Mouse (Mus musculus): ENCODE results near the gene Fgr. TPM values are rescaled to one million over a fixed set of nuclear protein-coding genes. Genes with fewer than 3 reads are reported as not detected.

The Fgr gene
- total and polyA plus RNA-seq, 3 experiments, result 0.05 TPM; not detected in 2

GRCm38 (mm10) chr4:133042651-133043635, 69.0 kb downstream of the Fgr start:
- TF ChIP-seq CTCF (IDR thresholded peaks at IDR 0.05; ENCODE audit: low read depth, low read length) (no peak), TAL1 (conservative IDR thresholded peaks at IDR 0.05; ENCODE audit: low read depth, low read length) (no peak), POLR2AphosphoS5 (IDR thresholded peaks at IDR 0.05; ENCODE audit: insufficient replicate concordance, low read depth, low read length) (no peak), GATA1 (IDR thresholded peaks at IDR 0.05; ENCODE audit: borderline replicate concordance, low read length) (no peak), GATA2 (IDR thresholded peaks at IDR 0.05; ENCODE audit: borderline replicate concordance, low read depth, low read length) (no peak)
- Histone ChIP-seq H3K27me3 (ENCODE audit: insufficient read depth, low read length) (peaks cover 70% of the 10 kb centered on the region), H3K4me3 (ENCODE audit: low read depth, low read length) (no peak overlapping the region), H3K9me3 (replicated peaks) (peaks cover 12% of the 10 kb centered on the region), H3K4me1 (ENCODE audit: insufficient read depth, low read depth, low read length) (peaks cover 50% of the 10 kb centered on the region), H3K36me3 (replicated peaks) (peaks cover 3% of the 10 kb centered on the region)
- DNase-seq (ENCODE audit: low spot score), result no peak
- no peak for ATAC-seq (ENCODE audit: extremely low read depth, insufficient number of reproducible peaks, low FRiP score, poor library complexity, severe bottlenecking)

GRCm38 (mm10) chr4:133043798-133044646, 70.1 kb downstream of the Fgr start:
- peaks cover 3% of the 10 kb centered on the region for H3K36me3 ChIP-seq (replicated peaks)
- peaks cover 67% of the 10 kb centered on the region for H3K27me3 ChIP-seq (ENCODE audit: insufficient read depth, low read length)
- H3K9me3 ChIP-seq (replicated peaks), result 0 out of 2 replicates have a peak, but pooled peaks cover 4% of the 10 kb centered on the region
- no peak overlapping the region for H3K4me3 ChIP-seq (ENCODE audit: low read depth, low read length)
- TF ChIP-seq GATA2 (IDR thresholded peaks at IDR 0.05; ENCODE audit: borderline replicate concordance, low read depth, low read length) (no peak), TAL1 (conservative IDR thresholded peaks at IDR 0.05; ENCODE audit: low read depth, low read length) (no peak), CTCF (IDR thresholded peaks at IDR 0.05; ENCODE audit: low read depth, low read length) (no peak), GATA1 (IDR thresholded peaks at IDR 0.05; ENCODE audit: borderline replicate concordance, low read length) (no peak)
- H3K4me1 ChIP-seq (ENCODE audit: insufficient read depth, low read depth, low read length), result peaks cover 43% of the 10 kb centered on the region
- ATAC-seq (ENCODE audit: extremely low read depth, insufficient number of reproducible peaks, low FRiP score, poor library complexity, severe bottlenecking) (no peak), DNase-seq (ENCODE audit: low spot score) (no peak)

- TF ChIP-seq GATA2 (IDR thresholded peaks at IDR 0.05; ENCODE audit: borderline replicate concordance, low read depth, low read length) (no peak), TAL1 (conservative IDR thresholded peaks at IDR 0.05; ENCODE audit: low read depth, low read length) (no peak), POLR2AphosphoS5 (IDR thresholded peaks at IDR 0.05; ENCODE audit: insufficient replicate concordance, low read depth, low read length) (no peak), CTCF (IDR thresholded peaks at IDR 0.05; ENCODE audit: low read depth, low read length) (no peak), GATA1 (IDR thresholded peaks at IDR 0.05; ENCODE audit: borderline replicate concordance, low read length) (no peak)
- H3K27me3 ChIP-seq (ENCODE audit: insufficient read depth, low read length), result peaks cover 63% of the 10 kb centered on the region
- H3K36me3 ChIP-seq (replicated peaks), result peaks cover 3% of the 10 kb centered on the region
- peaks cover 38% of the 10 kb centered on the region for H3K4me1 ChIP-seq (ENCODE audit: insufficient read depth, low read depth, low read length)
- DNase-seq (ENCODE audit: low spot score), result no peak
- H3K4me3 ChIP-seq (ENCODE audit: low read depth, low read length), result no peak overlapping the region
- no peaks in the 10 kb centered on the region for H3K9me3 ChIP-seq (replicated peaks)
- no peak for ATAC-seq (ENCODE audit: extremely low read depth, insufficient number of reproducible peaks, low FRiP score, poor library complexity, severe bottlenecking)
These were observed 70.8 kb downstream of the Fgr start for GRCm38 (mm10) chr4:133044647-133045094.

- no peak overlapping the region for H3K4me3 ChIP-seq (ENCODE audit: low read depth, low read length)
- peaks cover 3% of the 10 kb centered on the region for H3K36me3 ChIP-seq (replicated peaks)
- DNase-seq (ENCODE audit: low spot score), result no peak
- no peak for ATAC-seq (ENCODE audit: extremely low read depth, insufficient number of reproducible peaks, low FRiP score, poor library complexity, severe bottlenecking)
- no peaks in the 10 kb centered on the region for H3K9me3 ChIP-seq (replicated peaks)
- TF ChIP-seq TAL1 (conservative IDR thresholded peaks at IDR 0.05; ENCODE audit: low read depth, low read length), result no peak
- TF ChIP-seq GATA1 (IDR thresholded peaks at IDR 0.05; ENCODE audit: borderline replicate concordance, low read length), result no peak
- TF ChIP-seq CTCF (IDR thresholded peaks at IDR 0.05; ENCODE audit: low read depth, low read length), result no peak
- TF ChIP-seq POLR2AphosphoS5 (IDR thresholded peaks at IDR 0.05; ENCODE audit: insufficient replicate concordance, low read depth, low read length), result no peak
- no peak for TF ChIP-seq GATA2 (IDR thresholded peaks at IDR 0.05; ENCODE audit: borderline replicate concordance, low read depth, low read length)
- peaks cover 43% of the 10 kb centered on the region for H3K4me1 ChIP-seq (ENCODE audit: insufficient read depth, low read depth, low read length)
- peaks cover 58% of the 10 kb centered on the region for H3K27me3 ChIP-seq (ENCODE audit: insufficient read depth, low read length)
These were observed 72.0 kb downstream of the Fgr start for GRCm38 (mm10) chr4:133045771-133046474.

GRCm38 (mm10) chr4:133046691-133047352, 72.9 kb downstream of the Fgr start:
- Histone ChIP-seq H3K4me1 (ENCODE audit: insufficient read depth, low read depth, low read length) (peaks cover 52% of the 10 kb centered on the region), H3K4me3 (ENCODE audit: low read depth, low read length) (no peak overlapping the region), H3K27me3 (ENCODE audit: insufficient read depth, low read length) (peaks cover 56% of the 10 kb centered on the region), H3K36me3 (replicated peaks) (peaks cover 3% of the 10 kb centered on the region), H3K9me3 (replicated peaks) (no peaks in the 10 kb centered on the region)
- ATAC-seq (ENCODE audit: extremely low read depth, insufficient number of reproducible peaks, low FRiP score, poor library complexity, severe bottlenecking) (no peak), DNase-seq (ENCODE audit: low spot score) (no peak)
- no peak for TF ChIP-seq POLR2AphosphoS5 (IDR thresholded peaks at IDR 0.05; ENCODE audit: insufficient replicate concordance, low read depth, low read length)
- TF ChIP-seq TAL1 (conservative IDR thresholded peaks at IDR 0.05; ENCODE audit: low read depth, low read length), result no peak
- no peak for TF ChIP-seq GATA2 (IDR thresholded peaks at IDR 0.05; ENCODE audit: borderline replicate concordance, low read depth, low read length)
- no peak for TF ChIP-seq CTCF (IDR thresholded peaks at IDR 0.05; ENCODE audit: low read depth, low read length)
- TF ChIP-seq GATA1 (IDR thresholded peaks at IDR 0.05; ENCODE audit: borderline replicate concordance, low read length), result no peak

Data from G1E (cell line).